Mouse (Mus musculus) heart, adult 9 months (tissue): ENCODE measurements around the gene Zfp992.
"Not testable (repeated sequence)": the region's sequence is repeated elsewhere in the genome, so short reads cannot be mapped to it uniquely, and the experiment has no call there.

Experiments
- DNase-seq, 2 experiments: peaks; one replicate each; pipeline ENCODE4 v3.0.0; 2022; ENCODE audit warnings: low spot score in 2 of 2

The Zfp992 gene

GRCm38 (mm10) chr4:146448950-146449349 is at the start of gene Zfp992:
Gene Zfp992, plus strand, starts transcription at chr4:146449023.
- DNase-seq, result not testable (repeated sequence)

GRCm38 (mm10) chr4:146429467-146429866 is 19.4 kb upstream of the Zfp992 start:
- DNase-seq, result not testable (repeated sequence)

GRCm38 (mm10) chr4:146430876-146431275 is 17.9 kb upstream of the Zfp992 start:
- DNase-seq, result not testable (repeated sequence)

- not testable (repeated sequence) for DNase-seq
Observed at GRCm38 (mm10) chr4:146435539-146435938, 13.3 kb upstream of the Zfp992 start.

GRCm38 (mm10) chr4:146437256-146437655 is 11.6 kb upstream of the Zfp992 start:
- not testable (repeated sequence) for DNase-seq

GRCm38 (mm10) chr4:146444345-146444744 is 4.5 kb upstream of the Zfp992 start:
- not testable (repeated sequence) for DNase-seq

- DNase-seq, result not testable (repeated sequence)
Observed at GRCm38 (mm10) chr4:146445121-146445520, 3.7 kb upstream of the Zfp992 start.

- DNase-seq, result not testable (repeated sequence)
Observed at GRCm38 (mm10) chr4:146446135-146446534, 2.7 kb upstream of the Zfp992 start.

GRCm38 (mm10) chr4:146447016-146447415 is 1.8 kb upstream of the Zfp992 start:
- not testable (repeated sequence) for DNase-seq

GRCm38 (mm10) chr4:146449711-146450110 is 888 bp downstream of the Zfp992 start:
- DNase-seq, result not testable (repeated sequence)

- not testable (repeated sequence) for DNase-seq
Observed at GRCm38 (mm10) chr4:146452576-146452975, 3.8 kb downstream of the Zfp992 start.

GRCm38 (mm10) chr4:146454170-146454569 is 5.3 kb downstream of the Zfp992 start:
- DNase-seq, result not testable (repeated sequence)

- no peak for DNase-seq
Observed at GRCm38 (mm10) chr4:146454896-146455295, 6.1 kb downstream of the Zfp992 start.

- no peak for DNase-seq
Observed at GRCm38 (mm10) chr4:146455321-146455721, 6.5 kb downstream of the Zfp992 start.

- DNase-seq, result no peak
Observed at GRCm38 (mm10) chr4:146456061-146456726, 7.4 kb downstream of the Zfp992 start.

- DNase-seq, result no peak
Observed at GRCm38 (mm10) chr4:146457126-146457525, 8.3 kb downstream of the Zfp992 start.

GRCm38 (mm10) chr4:146457720-146458119 is 8.9 kb downstream of the Zfp992 start:
- no peak for DNase-seq

- DNase-seq, result not testable (repeated sequence)
Observed at GRCm38 (mm10) chr4:146459822-146460221, 11.0 kb downstream of the Zfp992 start.

- DNase-seq, result not testable (repeated sequence)
Observed at GRCm38 (mm10) chr4:146460685-146461084, 11.9 kb downstream of the Zfp992 start.

GRCm38 (mm10) chr4:146463649-146464351 is 15.0 kb downstream of the Zfp992 start:
- DNase-seq, result not testable (repeated sequence)

GRCm38 (mm10) chr4:146469984-146470383 is 21.2 kb downstream of the Zfp992 start:
- not testable (repeated sequence) for DNase-seq

- not testable (repeated sequence) for DNase-seq
Observed at GRCm38 (mm10) chr4:146474181-146474580, 25.4 kb downstream of the Zfp992 start.
